Mouse (Mus musculus) kidney, embryonic 14.5 days (tissue): ENCODE data around the gene Ahdc1. TPM values are rescaled to one million over a fixed set of nuclear protein-coding genes. Genes with fewer than 3 reads are reported as not detected.

Source experiments
- ATAC-seq: fragments of 200-750 bp; cut with Nextera tagmentation; 2 replicates; pipeline ENCODE4 v1.8.0; 2017; ENCODE audit warnings: moderate number of reproducible peaks, mild to moderate bottlenecking, moderate TSS enrichment, moderate library complexity; ENCODE audit not compliant: low FRiP score, low TSS enrichment
- H3K27ac ChIP-seq: fragments of 300-500 bp; sonication (generic); 2 replicates; pipeline ENCODE4 v1.5.1; 2014; ENCODE audit warnings: low read depth, mild to moderate bottlenecking, low read length, moderate library complexity, mixed read lengths
- H3K27me3 ChIP-seq: fragments of 300-500 bp; sonication (generic); 2 replicates; pipeline ENCODE4 v1.6.1; 2014; ENCODE audit warnings: mild to moderate bottlenecking, low read length; ENCODE audit not compliant: control insufficient read depth, insufficient read depth
- H3K36me3 ChIP-seq: fragments of 300-500 bp; sonication (generic); 2 replicates; pipeline ENCODE4 v1.6.1; 2014; ENCODE audit warnings: low read length, mixed read lengths; ENCODE audit not compliant: control insufficient read depth, insufficient read depth
- H3K4me1 ChIP-seq: fragments of 300-500 bp; sonication (generic); 2 replicates; pipeline ENCODE4 v1.6.1; 2014; ENCODE audit warnings: low read length, mixed read lengths; ENCODE audit not compliant: control insufficient read depth, insufficient read depth
- H3K4me2 ChIP-seq: fragments of 300-500 bp; sonication (generic); replicated peaks from 2 replicates; pipeline ENCODE4 v1.6.1; 2014; ENCODE audit warnings: low read depth, mild to moderate bottlenecking, low read length
- H3K4me3 ChIP-seq: fragments of 300-500 bp; sonication (generic); 2 replicates; pipeline ENCODE4 v1.5.1; 2014; ENCODE audit warnings: mild to moderate bottlenecking, low read length
- H3K9ac ChIP-seq: fragments of 300-500 bp; sonication (generic); 2 replicates; pipeline ENCODE4 v1.6.1; 2014; ENCODE audit warnings: low read depth, mild to moderate bottlenecking, low read length, moderate library complexity
- H3K9me3 ChIP-seq: fragments of 300-500 bp; sonication (generic); 2 replicates; pipeline ENCODE4 v1.6.1; 2016; ENCODE audit warnings: low read length; ENCODE audit not compliant: control insufficient read depth
- WGBS: fragments of 180-500 bp; shearing (Covaris S2); extraction: QIAGEN DNeasy Blood & Tissue Kit; methylation state at CpG from one replicate; pipeline ENCODE4 v1.1.7; 2014; 5-methylcytosine and 5-hydroxymethylcytosine counted together
- polyA plus RNA-seq: library from polyadenylated mRNA; unstranded; fragments of >200 nt; fragmentation: Nextera tagmentation; extraction: Ambion mirVana; gene quantifications from 2 replicates; pipeline ENCODE4 v1.2.1, GENCODE M21; 2014

Ahdc1 gene
- polyA plus RNA-seq, 1 experiment from 2014 or later, result 12.1 TPM

DNA sequence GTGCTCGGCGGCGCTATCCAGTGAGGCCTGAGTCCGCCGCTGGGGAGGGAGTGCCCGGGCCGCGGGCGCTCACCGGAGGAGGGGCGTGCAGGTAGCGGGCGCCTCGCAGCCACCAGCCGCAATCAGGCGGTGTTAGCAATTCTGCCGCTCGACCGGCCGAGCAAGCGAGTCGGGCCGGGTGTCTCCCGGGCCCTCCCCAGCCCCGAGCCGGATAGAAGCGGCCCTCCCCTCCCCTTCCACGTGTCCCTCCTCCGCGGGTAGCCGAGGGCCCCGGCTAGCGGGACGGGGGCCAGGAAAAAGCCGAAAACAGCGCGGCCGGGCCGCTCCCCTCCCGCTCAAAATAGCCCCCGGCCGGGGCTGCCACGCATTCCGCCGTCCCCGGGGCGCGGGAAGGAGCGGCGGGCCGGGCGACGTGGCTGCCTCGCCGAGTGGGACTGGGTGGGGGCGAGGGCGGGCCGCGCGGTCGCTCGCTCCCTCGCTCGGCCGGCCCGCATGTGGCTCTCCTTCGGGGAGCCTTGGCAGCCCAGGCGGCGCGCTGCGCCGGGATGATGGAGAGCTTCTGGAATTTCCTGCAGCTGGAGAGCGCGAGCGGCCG is 27.6 kb downstream of the Ahdc1 start:
- H3K4me3 ChIP-seq, result peak overlapping the region; percentile 70
- WGBS, result 0% methylated on average over 44 of the region's 76 CpGs
- H3K9ac ChIP-seq, result peak overlapping the region; percentile 84
- H3K36me3 ChIP-seq, result no peaks in the 10 kb centered on the region
- peak; percentile 53 for ATAC-seq
- H3K27me3 ChIP-seq, result no peaks in the 10 kb centered on the region
- no peaks in the 10 kb centered on the region for H3K9me3 ChIP-seq
- H3K27ac ChIP-seq, result peak overlapping the region; percentile 96
- H3K4me2 ChIP-seq, result peak overlapping the region; percentile 100
- peaks cover 59% of the 10 kb centered on the region for H3K4me1 ChIP-seq

DNA sequence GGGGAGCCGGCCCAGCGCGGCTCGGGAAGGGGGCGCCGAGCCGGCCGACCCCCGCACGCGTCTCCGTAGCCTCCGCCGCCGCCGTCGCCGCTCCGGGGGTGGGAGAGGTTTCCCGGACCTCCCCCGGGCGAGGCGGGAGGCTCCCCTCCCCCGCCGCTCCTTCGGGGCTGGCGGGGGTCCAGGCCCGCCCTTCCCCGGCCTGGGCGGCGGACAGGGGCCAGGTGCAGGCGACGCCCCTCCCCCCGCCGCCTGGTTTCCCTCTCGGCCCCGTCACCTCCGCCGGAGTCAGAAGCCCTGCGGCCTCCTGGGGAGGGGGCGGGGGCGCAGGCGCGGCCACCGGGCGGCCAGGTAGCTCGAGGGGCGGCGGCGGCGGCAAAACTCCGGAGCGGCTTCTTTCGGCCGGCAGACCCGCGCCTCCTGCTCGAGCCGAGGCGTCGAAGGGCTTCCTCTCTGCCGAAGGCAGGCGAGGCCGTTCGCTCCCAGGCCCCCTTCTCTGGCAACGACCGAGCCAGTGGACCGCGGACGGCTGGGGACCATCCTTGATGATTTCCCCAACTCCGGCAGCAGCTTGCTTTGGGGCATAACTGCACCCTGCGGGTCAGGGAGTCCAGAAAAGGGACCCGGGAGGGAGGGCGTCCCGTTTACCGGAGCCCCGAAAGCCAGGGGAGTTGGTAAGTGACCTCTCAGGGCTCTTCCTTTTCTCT is 28.2 kb downstream of the Ahdc1 start:
- H3K4me2 ChIP-seq, result peak overlapping the region; percentile 100
- H3K27me3 ChIP-seq, result no peaks in the 10 kb centered on the region
- peak overlapping the region; percentile 70 for H3K4me3 ChIP-seq
- H3K27ac ChIP-seq, result peak overlapping the region; percentile 96
- WGBS, result under 1% methylated on average over 41 of the region's 77 CpGs
- peak overlapping the region; percentile 84 for H3K9ac ChIP-seq
- 0 out of 2 replicates have a peak, but pooled peaks have one; percentile 14 for ATAC-seq
- H3K36me3 ChIP-seq, result no peaks in the 10 kb centered on the region
- H3K4me1 ChIP-seq, result peaks cover 65% of the 10 kb centered on the region
- no peaks in the 10 kb centered on the region for H3K9me3 ChIP-seq

DNA sequence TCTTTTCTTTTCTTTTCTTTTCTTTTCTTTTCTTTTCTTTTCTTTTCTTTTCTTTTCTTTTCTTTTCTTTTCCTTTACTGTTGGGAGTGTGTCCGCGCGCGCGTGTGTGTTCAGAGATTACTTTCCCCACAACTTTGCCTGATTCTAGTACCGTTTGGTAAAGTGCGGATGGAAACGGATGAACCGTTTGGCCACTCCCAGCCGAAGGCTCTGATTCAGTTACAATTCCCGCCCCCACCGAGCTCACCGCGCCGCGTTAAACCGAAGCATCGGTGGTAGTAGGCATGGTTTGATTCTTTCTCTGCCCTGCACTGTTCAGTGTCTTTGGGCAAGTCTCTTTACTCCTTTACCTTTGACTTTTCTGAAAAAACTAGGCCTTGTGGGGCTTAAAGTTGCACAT is 28.8 kb downstream of the Ahdc1 start:
- H3K27ac ChIP-seq, result peak overlapping the region; percentile 96
- ATAC-seq, result no peak
- H3K36me3 ChIP-seq, result no peaks in the 10 kb centered on the region
- peak overlapping the region; percentile 100 for H3K4me2 ChIP-seq
- peak overlapping the region; percentile 70 for H3K4me3 ChIP-seq
- WGBS, result 5% methylated on average over 18 of the region's 18 CpGs
- peaks cover 70% of the 10 kb centered on the region for H3K4me1 ChIP-seq
- no peaks in the 10 kb centered on the region for H3K27me3 ChIP-seq
- no peaks in the 10 kb centered on the region for H3K9me3 ChIP-seq
- H3K9ac ChIP-seq, result peak overlapping the region; percentile 84; the same call in 1 of the 2 replicates

DNA sequence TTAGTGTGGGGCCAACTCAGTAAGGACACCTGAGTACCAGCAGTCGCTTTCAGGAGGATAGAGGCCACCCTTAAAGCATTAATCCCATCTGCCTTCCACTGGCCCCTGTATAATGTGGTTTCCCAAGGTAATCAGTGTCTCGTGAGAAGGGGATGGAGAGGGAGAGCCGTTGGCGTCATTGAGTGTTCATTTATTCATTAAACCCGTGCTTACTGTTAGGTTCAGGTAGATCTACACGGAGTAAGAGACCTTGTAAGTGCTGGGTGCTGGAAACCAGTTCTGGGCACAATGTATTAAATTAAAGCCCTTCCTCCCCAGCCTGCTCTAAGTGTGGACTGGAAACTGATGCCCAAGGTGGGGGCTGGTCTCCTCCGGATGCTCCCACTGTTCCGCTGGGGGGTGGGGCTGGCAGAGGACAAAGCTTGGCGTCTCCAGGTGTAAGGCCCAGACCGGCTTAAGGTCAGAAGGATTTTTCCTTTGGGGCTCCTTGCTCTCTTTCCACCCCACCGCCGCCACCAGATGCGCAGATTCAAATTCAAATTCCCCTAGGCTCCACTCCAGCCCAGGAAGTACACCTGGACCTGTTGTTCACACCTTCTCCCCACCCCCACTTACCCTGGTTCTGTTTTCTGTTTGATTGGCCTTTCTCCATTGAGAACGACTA is 29.3 kb downstream of the Ahdc1 start:
- WGBS, result 20% methylated on average over 14 of the region's 14 CpGs
- Histone ChIP-seq H3K4me3 (peak overlapping the region; percentile 70; the same call in 1 of the 2 replicates), H3K9ac (peak overlapping the region; percentile 84; the same call in 1 of the 2 replicates), H3K36me3 (no peaks in the 10 kb centered on the region), H3K4me1 (peaks cover 71% of the 10 kb centered on the region), H3K4me2 (peak overlapping the region; percentile 100), H3K27me3 (no peaks in the 10 kb centered on the region), H3K9me3 (no peaks in the 10 kb centered on the region), H3K27ac (peak overlapping the region; percentile 96)
- ATAC-seq, result no peak

DNA sequence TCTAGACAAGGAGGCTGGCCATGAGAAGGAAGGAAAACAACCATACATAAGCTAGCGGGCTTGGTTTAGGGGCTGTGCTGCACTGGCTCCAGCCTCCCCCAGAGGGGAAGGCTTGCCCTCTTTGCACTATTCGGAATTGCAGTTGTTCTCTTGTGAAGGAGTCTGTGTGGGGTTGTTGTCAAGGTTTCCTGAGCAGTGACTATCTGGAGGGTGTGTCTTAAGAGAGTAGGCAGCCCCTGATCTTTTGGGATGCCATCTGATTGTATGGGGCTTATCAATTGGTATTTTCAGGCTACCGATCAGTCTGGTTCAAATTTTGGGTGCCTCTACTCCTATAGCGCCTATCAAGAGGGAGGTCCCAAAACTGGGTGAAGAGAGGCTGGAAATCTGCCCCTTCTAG is 31.2 kb downstream of the Ahdc1 start:
- Histone ChIP-seq H3K4me2 (peak overlapping the region; percentile 38), H3K4me1 (peaks cover 84% of the 10 kb centered on the region), H3K9ac (peak overlapping the region; percentile 8; the same call in 1 of the 2 replicates), H3K9me3 (no peaks in the 10 kb centered on the region), H3K36me3 (no peaks in the 10 kb centered on the region), H3K4me3 (peak overlapping the region; percentile 1), H3K27ac (peak overlapping the region; percentile 76), H3K27me3 (no peaks in the 10 kb centered on the region)
- no peak for ATAC-seq
- 17% methylated on average over 4 of the region's 4 CpGs for WGBS

DNA sequence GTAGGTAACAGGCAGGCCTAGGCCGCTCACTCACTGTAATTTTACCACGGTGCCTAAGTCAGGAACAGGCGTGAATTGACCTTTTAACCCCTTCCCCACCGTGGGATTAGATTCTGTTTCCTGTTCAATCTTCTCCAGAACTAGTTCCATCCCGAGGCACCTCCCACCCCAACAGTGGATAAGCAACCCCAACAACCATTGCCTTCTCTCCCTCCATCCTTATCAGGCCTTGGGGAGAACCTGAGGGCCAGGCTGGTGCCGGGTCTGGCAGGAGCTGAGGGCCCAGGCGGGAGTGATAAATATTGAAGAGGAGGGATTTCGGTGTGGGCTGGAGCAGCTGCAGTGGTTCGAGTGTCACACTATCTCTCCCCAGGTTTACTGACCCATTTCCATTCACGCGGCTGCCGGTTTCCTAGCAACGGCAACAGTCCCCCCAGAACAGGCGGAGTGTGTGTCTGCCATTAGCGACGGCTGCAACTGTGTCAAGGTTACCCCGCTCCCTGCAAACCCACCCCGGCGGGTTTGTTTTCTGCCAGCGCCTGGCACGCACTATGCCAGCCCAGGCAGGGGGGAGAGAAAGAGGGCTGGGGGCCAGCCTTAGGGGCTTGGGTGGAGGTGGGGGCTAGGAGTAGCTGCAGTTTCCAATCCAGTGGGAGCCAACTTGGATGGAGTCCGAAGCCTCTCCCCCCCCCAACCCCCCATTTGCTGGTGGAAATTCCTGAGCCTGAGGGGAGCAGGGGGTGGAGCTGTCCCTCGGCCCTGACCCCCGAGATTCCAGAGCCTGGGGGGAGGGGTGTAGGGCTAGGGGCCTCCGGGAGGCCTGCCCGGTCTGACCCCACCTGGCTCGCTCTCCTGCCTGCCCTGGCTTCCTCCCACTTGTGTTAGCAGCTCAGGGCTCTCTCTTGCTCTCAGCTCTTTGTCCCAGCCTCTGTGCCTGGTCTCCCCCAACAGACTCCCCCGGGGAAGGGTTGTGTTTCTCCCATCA is 31.9 kb downstream of the Ahdc1 start:
- H3K27ac ChIP-seq, result peak overlapping the region; percentile 76
- H3K4me2 ChIP-seq, result peak overlapping the region; percentile 38
- H3K36me3 ChIP-seq, result no peaks in the 10 kb centered on the region
- H3K4me3 ChIP-seq, result peak overlapping the region; percentile 1
- H3K9me3 ChIP-seq, result no peaks in the 10 kb centered on the region
- H3K4me1 ChIP-seq, result peaks cover 84% of the 10 kb centered on the region
- peak overlapping the region; percentile 31; the same call in 1 of the 2 replicates for H3K9ac ChIP-seq
- WGBS, result 5% methylated on average over 28 of the region's 28 CpGs
- ATAC-seq, result peak; percentile 18
- no peaks in the 10 kb centered on the region for H3K27me3 ChIP-seq

DNA sequence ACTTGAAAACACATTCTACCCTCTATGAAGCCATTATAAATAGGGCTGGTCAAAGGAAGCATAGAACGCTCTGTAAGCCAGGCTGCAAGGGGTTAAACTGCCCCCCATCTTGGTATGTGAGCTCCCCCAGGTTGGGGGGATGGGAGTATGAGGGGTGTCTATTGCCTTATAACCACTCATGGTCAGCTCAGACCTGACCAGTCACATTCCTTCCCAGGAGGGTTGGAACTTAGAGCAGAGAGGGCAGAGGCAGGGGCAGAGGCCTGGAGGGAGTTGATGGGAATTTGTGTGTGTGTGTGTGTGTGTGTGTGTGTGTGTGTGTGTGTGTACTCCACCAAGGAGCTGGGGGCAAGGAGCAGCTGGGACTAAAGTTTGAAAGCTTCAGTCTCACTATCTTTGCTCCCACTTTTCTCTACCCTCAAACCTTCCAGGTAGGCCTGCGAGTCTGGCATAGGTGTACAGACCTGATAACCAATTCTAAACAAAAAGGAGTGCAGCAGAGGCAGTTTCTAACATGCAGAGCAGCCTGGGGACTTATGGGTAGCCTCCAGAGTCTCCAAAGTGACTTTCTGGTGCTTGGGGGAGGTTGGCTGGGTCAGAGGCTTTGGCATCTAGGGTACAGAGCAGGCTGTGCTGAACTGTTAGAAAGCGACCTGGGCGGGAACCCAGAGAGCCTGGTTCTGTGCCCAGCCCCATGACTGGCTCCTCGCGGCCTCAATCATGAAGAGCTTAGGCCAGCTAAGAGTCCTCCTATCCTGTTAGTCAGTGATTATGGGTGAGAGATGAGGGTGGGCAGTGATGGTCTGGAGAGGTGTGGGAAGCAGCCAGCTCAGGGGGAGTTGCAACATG is 33.0 kb downstream of the Ahdc1 start:
- ATAC-seq, result peak; percentile 18; the same call in 1 of the 2 replicates
- no peaks in the 10 kb centered on the region for H3K27me3 ChIP-seq
- peak overlapping the region; percentile 76 for H3K27ac ChIP-seq
- H3K4me3 ChIP-seq, result peak overlapping the region; percentile 1; the same call in 1 of the 2 replicates
- H3K36me3 ChIP-seq, result no peaks in the 10 kb centered on the region
- H3K4me1 ChIP-seq, result peaks cover 91% of the 10 kb centered on the region
- no peaks in the 10 kb centered on the region for H3K9me3 ChIP-seq
- H3K4me2 ChIP-seq, result peak overlapping the region; percentile 38
- 33% methylated on average over 6 of the region's 6 CpGs for whole genome bisulfite sequencing
- peak overlapping the region; percentile 28; the same call in 1 of the 2 replicates for H3K9ac ChIP-seq
